Mouse (Mus musculus) midbrain, embryonic 13.5 days (tissue): ENCODE measurements around the gene Gm11237. TPM values are rescaled to one million over a fixed set of nuclear protein-coding genes. Genes with fewer than 3 reads are reported as not detected.
"Not testable (repeated sequence)": the region's sequence is repeated elsewhere in the genome, so short reads cannot be mapped to it uniquely, and the experiment has no call there.

Experiments
- ATAC-seq: fragments of 200-750 bp; cut with Nextera tagmentation; 2 replicates; pipeline ENCODE4 v1.8.0; 2017; ENCODE audit warnings: mild to moderate bottlenecking, moderate TSS enrichment, moderate library complexity
- H3K27ac ChIP-seq: fragments of 300-500 bp; sonication (generic); 2 replicates; pipeline ENCODE4 v1.5.1; 2015; ENCODE audit warnings: inconsistent platforms, mild to moderate bottlenecking, moderate library complexity
- H3K27me3 ChIP-seq: fragments of 300-500 bp; sonication (generic); 2 replicates; pipeline ENCODE4 v1.6.1; 2015; ENCODE audit warnings: mild to moderate bottlenecking, inconsistent platforms
- H3K36me3 ChIP-seq: fragments of 300-500 bp; sonication (generic); 2 replicates; pipeline ENCODE4 v1.6.1; 2015; ENCODE audit warnings: mild to moderate bottlenecking, inconsistent platforms
- H3K4me1 ChIP-seq: fragments of 300-500 bp; sonication (generic); replicated peaks from 2 replicates; pipeline ENCODE4 v1.6.1; 2015; ENCODE audit warnings: inconsistent platforms
- H3K4me2 ChIP-seq: fragments of 300-500 bp; sonication (generic); replicated peaks from 2 replicates; pipeline ENCODE4 v1.6.1; 2015; ENCODE audit warnings: moderate library complexity, mild to moderate bottlenecking, inconsistent platforms
- H3K4me3 ChIP-seq: fragments of 300-500 bp; sonication (generic); replicated peaks from 2 replicates; pipeline ENCODE4 v1.5.1; 2015; ENCODE audit warnings: mild to moderate bottlenecking, inconsistent platforms
- H3K9ac ChIP-seq: fragments of 300-500 bp; sonication (generic); replicated peaks from 2 replicates; pipeline ENCODE4 v1.6.1; 2015; ENCODE audit warnings: mild to moderate bottlenecking, inconsistent platforms
- H3K9me3 ChIP-seq: fragments of 300-500 bp; sonication (generic); 2 replicates; pipeline ENCODE4 v1.6.1; 2016; ENCODE audit warnings: mild to moderate bottlenecking, inconsistent platforms
- WGBS: fragments of 180-500 bp; shearing (Covaris S2); methylation state at CpG from one replicate; pipeline ENCODE4 v1.1.7; 2015; 5-methylcytosine and 5-hydroxymethylcytosine counted together
- polyA plus RNA-seq: library from polyadenylated mRNA; unstranded; fragments of >200 nt; fragmentation: Nextera tagmentation; extraction: Ambion mirVana; gene quantifications from 2 replicates; pipeline ENCODE4 v1.2.1, GENCODE M21; 2015

Gene Gm11237
- polyA plus RNA-seq = not detected in 2 replicates

DNA sequence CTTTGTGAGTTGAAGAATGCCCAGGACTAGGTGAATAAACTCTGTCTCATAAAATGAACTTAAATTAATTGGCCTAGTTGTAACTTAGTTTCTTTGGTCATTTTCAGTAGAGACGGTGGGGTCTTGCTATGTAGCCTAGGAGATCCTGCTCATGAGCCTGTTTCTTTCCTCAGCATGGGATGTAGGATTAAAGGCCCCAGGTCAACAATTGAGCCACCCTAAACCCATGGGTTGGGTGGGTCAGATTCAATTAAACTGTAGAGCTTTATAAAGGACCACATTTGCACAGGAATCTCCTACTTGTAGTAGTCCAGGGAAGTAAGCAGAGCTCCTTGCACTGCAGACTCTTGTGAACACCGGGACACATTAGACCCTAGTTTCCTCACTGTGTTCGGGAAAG lies at the start of gene Gm11237:
Gm11237 (plus strand) TSS at position 301 of the 400 bp plus-strand sequence.
- not testable (repeated sequence) for ATAC-seq, H3K4me1 ChIP-seq, H3K27ac ChIP-seq, H3K9me3 ChIP-seq, H3K4me2 ChIP-seq, H3K36me3 ChIP-seq, H3K9ac ChIP-seq, H3K4me3 ChIP-seq, H3K27me3 ChIP-seq
- no CpG with 5 or more reads among the region's 3 CpGs for WGBS

DNA sequence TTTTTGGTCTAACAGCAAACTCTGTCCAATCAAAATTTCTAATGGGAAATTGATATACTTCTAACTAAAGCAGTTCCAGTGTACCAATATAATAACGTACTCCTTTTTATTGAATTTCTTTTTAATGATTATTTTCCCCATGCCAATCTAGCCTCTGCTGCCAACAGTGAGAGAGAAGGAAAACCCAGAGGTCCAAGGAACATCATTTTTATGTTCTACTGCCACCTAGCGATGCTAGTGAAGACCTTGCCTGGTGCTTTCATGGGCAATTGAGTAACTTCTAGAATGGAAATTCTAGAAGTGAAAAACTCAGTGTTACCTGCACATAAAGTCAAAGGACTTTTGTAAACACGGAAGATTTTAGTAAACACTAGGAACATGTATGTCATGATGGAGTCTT lies 23.5 kb upstream of the Gm11237 start:
- Histone ChIP-seq H3K27ac (no peak overlapping the region), H3K27me3 (no peaks in the 10 kb centered on the region), H3K36me3 (no peaks in the 10 kb centered on the region), H3K9me3 (no peaks in the 10 kb centered on the region), H3K4me3 (no peak overlapping the region), H3K4me1 (no peaks in the 10 kb centered on the region), H3K9ac (no peak overlapping the region), H3K4me2 (no peak overlapping the region)
- 9% methylated on average over 3 of the region's 3 CpGs for WGBS
- peak; percentile 79 for ATAC-seq

DNA sequence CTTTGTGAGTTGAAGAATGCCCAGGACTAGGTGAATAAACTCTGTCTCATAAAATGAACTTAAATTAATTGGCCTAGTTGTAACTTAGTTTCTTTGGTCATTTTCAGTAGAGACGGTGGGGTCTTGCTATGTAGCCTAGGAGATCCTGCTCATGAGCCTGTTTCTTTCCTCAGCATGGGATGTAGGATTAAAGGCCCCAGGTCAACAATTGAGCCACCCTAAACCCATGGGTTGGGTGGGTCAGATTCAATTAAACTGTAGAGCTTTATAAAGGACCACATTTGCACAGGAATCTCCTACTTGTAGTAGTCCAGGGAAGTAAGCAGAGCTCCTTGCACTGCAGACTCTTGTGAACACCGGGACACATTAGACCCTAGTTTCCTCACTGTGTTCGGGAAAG lies 15.2 kb upstream of the Gm11237 start, which contains the start of gene Gm11238:
Gm11238 (plus strand) TSS at position 301 of the 400 bp plus-strand sequence.
- WGBS = no CpG with 5 or more reads among the region's 3 CpGs

DNA sequence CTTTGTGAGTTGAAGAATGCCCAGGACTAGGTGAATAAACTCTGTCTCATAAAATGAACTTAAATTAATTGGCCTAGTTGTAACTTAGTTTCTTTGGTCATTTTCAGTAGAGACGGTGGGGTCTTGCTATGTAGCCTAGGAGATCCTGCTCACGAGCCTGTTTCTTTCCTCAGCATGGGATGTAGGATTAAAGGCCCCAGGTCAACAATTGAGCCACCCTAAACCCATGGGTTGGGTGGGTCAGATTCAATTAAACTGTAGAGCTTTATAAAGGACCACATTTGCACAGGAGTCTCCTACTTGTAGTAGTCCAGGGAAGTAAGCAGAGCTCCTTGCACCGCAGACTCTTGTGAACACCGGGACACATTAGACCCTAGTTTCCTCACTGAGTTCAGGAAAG lies 15.0 kb downstream of the Gm11237 start, which contains the start of gene Gm11236:
Gm11236 (plus strand) TSS at position 301 of the 400 bp plus-strand sequence.
- not testable (repeated sequence) for H3K36me3 ChIP-seq, H3K9ac ChIP-seq, H3K4me2 ChIP-seq, H3K27ac ChIP-seq, H3K27me3 ChIP-seq, ATAC-seq, H3K9me3 ChIP-seq, H3K4me1 ChIP-seq, H3K4me3 ChIP-seq
- no CpG with 5 or more reads among the region's 4 CpGs for WGBS

More for the DNA sequence above, 15.2 kb upstream of the Gm11237 start, which contains the start of gene Gm11238:
- not testable (repeated sequence) for H3K36me3 ChIP-seq, H3K27ac ChIP-seq, H3K4me3 ChIP-seq, H3K4me2 ChIP-seq, H3K9ac ChIP-seq, H3K9me3 ChIP-seq, H3K27me3 ChIP-seq, ATAC-seq, H3K4me1 ChIP-seq

DNA sequence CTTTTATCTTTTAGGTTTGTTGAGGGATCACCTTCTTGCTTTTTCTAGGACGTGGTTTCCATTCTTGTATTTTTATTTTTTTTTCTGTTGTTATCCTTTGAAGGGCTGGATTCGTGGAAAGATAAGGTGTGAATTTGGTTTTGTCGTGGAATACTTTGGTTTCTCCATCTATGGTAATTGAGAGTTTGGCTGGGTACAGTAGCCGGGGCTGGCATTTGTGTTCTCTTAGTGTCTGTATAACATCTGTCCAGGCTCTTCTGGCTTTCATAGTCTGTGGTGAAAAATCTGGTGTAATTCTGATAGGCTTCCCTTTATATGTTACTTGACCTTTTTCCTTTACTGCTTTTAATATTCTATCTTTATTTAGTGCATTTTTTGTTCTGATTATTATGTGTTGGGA lies 39.1 kb downstream of the Gm11237 start:
- H3K9ac ChIP-seq, H3K27me3 ChIP-seq, H3K36me3 ChIP-seq, H3K4me3 ChIP-seq, H3K4me2 ChIP-seq, H3K9me3 ChIP-seq, H3K27ac ChIP-seq, ATAC-seq, H3K4me1 ChIP-seq: not testable (repeated sequence)
- 88% methylated on average over 4 of the region's 4 CpGs for WGBS

DNA sequence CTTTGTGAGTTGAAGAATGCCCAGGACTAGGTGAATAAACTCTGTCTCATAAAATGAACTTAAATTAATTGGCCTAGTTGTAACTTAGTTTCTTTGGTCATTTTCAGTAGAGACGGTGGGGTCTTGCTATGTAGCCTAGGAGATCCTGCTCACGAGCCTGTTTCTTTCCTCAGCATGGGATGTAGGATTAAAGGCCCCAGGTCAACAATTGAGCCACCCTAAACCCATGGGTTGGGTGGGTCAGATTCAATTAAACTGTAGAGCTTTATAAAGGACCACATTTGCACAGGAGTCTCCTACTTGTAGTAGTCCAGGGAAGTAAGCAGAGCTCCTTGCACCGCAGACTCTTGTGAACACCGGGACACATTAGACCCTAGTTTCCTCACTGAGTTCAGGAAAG lies 45.3 kb downstream of the Gm11237 start, which contains the start of gene Gm11239:
Gm11239 (plus strand) TSS at position 301 of the 400 bp plus-strand sequence.
- H3K9ac ChIP-seq, H3K36me3 ChIP-seq, H3K27me3 ChIP-seq, H3K27ac ChIP-seq, ATAC-seq, H3K4me2 ChIP-seq, H3K4me1 ChIP-seq, H3K9me3 ChIP-seq, H3K4me3 ChIP-seq: not testable (repeated sequence)
- no CpG with 5 or more reads among the region's 4 CpGs for WGBS

Other genes starting within 250 kb of the Gm11237 start
- not detected in 2 replicates for gene Gm11487, start 217.9 kb upstream of the Gm11237 start, polyA plus RNA-seq
- gene Gm11238, start 15.1 kb upstream of the Gm11237 start, polyA plus RNA-seq = not detected in 2 replicates
- gene Gm11236, start 15.1 kb downstream of the Gm11237 start, polyA plus RNA-seq = not detected in 2 replicates
- not detected in 2 replicates for gene Gm11239, start 45.4 kb downstream of the Gm11237 start, polyA plus RNA-seq
- gene Gm428, start 60.5 kb downstream of the Gm11237 start, polyA plus RNA-seq = not detected in 2 replicates
- gene Rasef, start 168.0 kb downstream of the Gm11237 start, polyA plus RNA-seq = 0.08 and 0.09 TPM in 2 replicates